Comparison of ENCODE assay signal across 8 mouse cellular contexts in the genomic region with DNA sequence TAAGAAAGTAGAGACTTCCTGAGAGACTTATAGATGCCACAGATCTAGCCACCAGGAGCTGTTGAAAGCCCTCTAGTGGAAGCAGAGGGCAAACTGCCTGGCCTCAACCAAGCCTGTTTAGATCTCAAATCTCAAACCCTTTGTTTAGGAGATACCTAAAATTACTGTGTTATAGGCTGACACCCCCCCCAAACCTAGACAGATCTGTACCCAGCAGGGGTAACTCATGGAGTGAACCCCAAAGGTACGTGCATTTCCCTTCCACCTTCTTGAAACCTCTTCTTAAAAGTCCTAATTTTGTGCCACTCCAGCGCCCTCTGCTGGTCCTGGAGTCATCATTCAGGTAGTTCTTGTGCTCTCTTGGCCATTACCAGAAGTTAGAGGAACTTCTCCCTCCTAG. TPM values are rescaled to one million over a fixed set of nuclear protein-coding genes. Genes with fewer than 3 reads are reported as not detected.
DNase-seq lines count a peak whose midpoint lies in the region; ATAC-seq lines count a peak whose summit lies in the region.

No protein-coding gene starts in this region.

- no peaks in the 10 kb centered on the region for H3K36me3 ChIP-seq in forebrain, embryonic 15.5 days

- H3K9me3 ChIP-seq in forebrain, embryonic 15.5 days: no peaks in the 10 kb centered on the region

- H3K27me3 ChIP-seq in forebrain, embryonic 15.5 days: no peaks in the 10 kb centered on the region

- H3K4me3 ChIP-seq in forebrain, embryonic 15.5 days: no peak overlapping the region

- peak; percentile 55; the same call in 1 of the 2 replicates for ATAC-seq in cerebellum, adult (ENCODE audit: insufficient number of reproducible peaks, low FRiP score, low TSS enrichment)
- ATAC-seq in forebrain, embryonic 15.5 days (replicated peaks): peak; percentile 23

- H3K4me2 ChIP-seq in forebrain, embryonic 15.5 days (replicated peaks): no peak overlapping the region

- H3K9ac ChIP-seq in forebrain, embryonic 15.5 days (replicated peaks): no peak overlapping the region

- peaks cover 28% of the 10 kb centered on the region for H3K4me1 ChIP-seq in forebrain, embryonic 15.5 days

- peak; percentile 26 for DNase-seq in gastrocnemius, postnatal 10 days
- no peak for DNase-seq in gastrocnemius, postnatal 4 days (ENCODE audit: low spot score in 2 of 2)
- DNase-seq in ES-CJ7 (ENCODE audit: low read depth, low spot score): peak; percentile 94
- peak; percentile 63 for DNase-seq in left cerebral cortex, adult 11 months (ENCODE audit: low spot score)
- DNase-seq in naive thymus-derived CD4-positive, alpha-beta T cell, adult 2 months (ENCODE audit: low read depth): peak; percentile 46
- peak; percentile 13 to 15 for DNase-seq in thymus, postnatal 36 days

- no peak overlapping the region for H3K27ac ChIP-seq in forebrain, embryonic 15.5 days (replicated peaks)

- WGBS in forebrain, embryonic 15.5 days: 0% methylated on average over 2 of the region's 2 CpGs

RNA-seq across cellular contexts. Expression of a gene that starts 1.1 kb away (rescaled TPM):
- total RNA-seq in gastrocnemius, postnatal 10 days (2021): 1 to 10 TPM; 1.9 to 2.1 TPM
- total RNA-seq in gastrocnemius, postnatal 4 days (2021): 1 to 10 TPM; 1.8 to 3.5 TPM
- polyA plus RNA-seq in forebrain, embryonic 15.5 days (2015; fragmentation: Nextera tagmentation; extraction: Ambion mirVana): 170 and 178 TPM in 2 replicates

Comparison
In these comparisons a context has a peak if more than half of its experiments do, and no peak if none do; other contexts are left out.
1. DNase-seq: peak in gastrocnemius, postnatal 10 days (single experiment), ES-CJ7 (single experiment), left cerebral cortex, adult 11 months (single experiment), naive thymus-derived CD4-positive, alpha-beta T cell, adult 2 months (single experiment) and thymus, postnatal 36 days (2 of 2); none in gastrocnemius, postnatal 4 days (0 of 2).